Mouse (Mus musculus): ENCODE measurements at regions not wholly inside any gene's neighbourhood (a gene's known extent, or its start where the extent isn't known, plus 50 kb on each side); places are given as distances from the start of the nearest gene placed in this dataset.

- no peak for DNase-seq
Measured at GRCm38 (mm10) chr13:111979428-111980204, 170.8 kb upstream of the Map3k1 start.

GRCm38 (mm10) chr13:111980205-111980595, 171.4 kb upstream of the Map3k1 start:
- DNase-seq: no peak

GRCm38 (mm10) chr13:111981103-111981502, 172.3 kb upstream of the Map3k1 start:
- DNase-seq: no peak

GRCm38 (mm10) chr13:111982796-111983460, 174.1 kb upstream of the Map3k1 start:
- DNase-seq: no peak

GRCm38 (mm10) chr13:111984081-111984574, 175.3 kb upstream of the Map3k1 start:
- DNase-seq: no peak

- no peak for DNase-seq
Measured at GRCm38 (mm10) chr13:111985406-111985805, 176.6 kb upstream of the Map3k1 start.

- DNase-seq: no peak
Measured at GRCm38 (mm10) chr13:111986681-111987080, 177.9 kb upstream of the Map3k1 start.

GRCm38 (mm10) chr13:111987420-111987819, 178.6 kb upstream of the Map3k1 start:
- DNase-seq: no peak

GRCm38 (mm10) chr13:111990913-111991534, 182.2 kb upstream of the Map3k1 start:
- DNase-seq: no peak

GRCm38 (mm10) chr13:111992075-111992847, 183.5 kb upstream of the Map3k1 start:
- DNase-seq: no peak

- no peak for DNase-seq
Measured at GRCm38 (mm10) chr13:111994862-111995490, 186.2 kb upstream of the Map3k1 start.

GRCm38 (mm10) chr13:111995716-111996115, 186.9 kb upstream of the Map3k1 start:
- DNase-seq: no peak

GRCm38 (mm10) chr13:111996910-111997309, 188.1 kb upstream of the Map3k1 start:
- no peak for DNase-seq

- no peak for DNase-seq
Measured at GRCm38 (mm10) chr13:111997980-111998945, 189.5 kb upstream of the Map3k1 start.

- DNase-seq: no peak
Measured at GRCm38 (mm10) chr13:111999647-112000292, 191.0 kb upstream of the Map3k1 start.

GRCm38 (mm10) chr13:112000293-112000665, 191.5 kb upstream of the Map3k1 start:
- DNase-seq: no peak

GRCm38 (mm10) chr13:112000696-112001095, 191.9 kb upstream of the Map3k1 start:
- no peak for DNase-seq

GRCm38 (mm10) chr13:112001155-112002025, 192.6 kb upstream of the Map3k1 start:
- DNase-seq: no peak

- DNase-seq: peak; percentile 44
Measured at GRCm38 (mm10) chr13:112002661-112003347, 194.0 kb upstream of the Map3k1 start.

Measured in liver (tissue).